Mouse (Mus musculus) macrophage (primary cell): ENCODE data around the gene Smc5. TPM values are rescaled to one million over a fixed set of nuclear protein-coding genes. Genes with fewer than 3 reads are reported as not detected.

Experiments
- H3K27ac ChIP-seq: fragments of 350-480 bp; formaldehyde crosslinking; 2 replicates; pipeline ENCODE4 v1.9.0; 2021
- H3K36me3 ChIP-seq: fragments of 350-480 bp; formaldehyde crosslinking; 2 replicates; pipeline ENCODE4 v1.9.0; 2021; ENCODE audit errors: inconsistent target
- H3K4me3 ChIP-seq: fragments of 350-480 bp; formaldehyde crosslinking; 2 replicates; pipeline ENCODE4 v1.9.0; 2021; ENCODE audit errors: inconsistent target
- H3K79me2 ChIP-seq: fragments of 350-480 bp; formaldehyde crosslinking; 2 replicates; pipeline ENCODE4 v1.9.0; 2021; ENCODE audit errors: inconsistent target
- WGBS: methylation state at CpG from one replicate; pipeline ENCODE4 v1.1.7; 2026; ENCODE audit warnings: inconsistent platforms; ENCODE audit not compliant: missing documents; 5-methylcytosine and 5-hydroxymethylcytosine counted together
- polyA plus RNA-seq: library from polyadenylated mRNA; stranded (reverse); fragments of 250-400 nt; gene quantifications from 3 replicates; pipeline ENCODE4 v1.2.4, GENCODE M21; 2018; ENCODE audit warnings: inconsistent platforms
- total RNA-seq, 78 experiments: library from RNA; depleted of rRNA; stranded (reverse); fragments of 250-400 nt; gene quantifications; 1 replicate in 9 of 78; 2 replicates in 24 of 78; 3 replicates in 43 of 78; 4 replicates in 2 of 78; pipeline ENCODE4 v1.2.4; 2018; ENCODE audit warnings: inconsistent platforms in 56 of 78

Gene Smc5
- total RNA-seq (2018; cell fraction: chromatin; rRNA removed), result 100 to 1,000 TPM; 231 to 321 (median 269) TPM
- 10 to 100 TPM; 16.7 to 27.1 (median 19.5) TPM for total RNA-seq (2018; cell fraction: cytosol; rRNA removed)
- 100 to 1,000 TPM in 24 of 26 experiments, 10 to 100 TPM in 2; 93.6 to 239 (median 131) TPM for total RNA-seq (2018; cell fraction: nucleus; rRNA removed)
- polyA plus RNA-seq, result 17.2 to 23.6 TPM (median 17.6 TPM) in 3 replicates

DNA sequence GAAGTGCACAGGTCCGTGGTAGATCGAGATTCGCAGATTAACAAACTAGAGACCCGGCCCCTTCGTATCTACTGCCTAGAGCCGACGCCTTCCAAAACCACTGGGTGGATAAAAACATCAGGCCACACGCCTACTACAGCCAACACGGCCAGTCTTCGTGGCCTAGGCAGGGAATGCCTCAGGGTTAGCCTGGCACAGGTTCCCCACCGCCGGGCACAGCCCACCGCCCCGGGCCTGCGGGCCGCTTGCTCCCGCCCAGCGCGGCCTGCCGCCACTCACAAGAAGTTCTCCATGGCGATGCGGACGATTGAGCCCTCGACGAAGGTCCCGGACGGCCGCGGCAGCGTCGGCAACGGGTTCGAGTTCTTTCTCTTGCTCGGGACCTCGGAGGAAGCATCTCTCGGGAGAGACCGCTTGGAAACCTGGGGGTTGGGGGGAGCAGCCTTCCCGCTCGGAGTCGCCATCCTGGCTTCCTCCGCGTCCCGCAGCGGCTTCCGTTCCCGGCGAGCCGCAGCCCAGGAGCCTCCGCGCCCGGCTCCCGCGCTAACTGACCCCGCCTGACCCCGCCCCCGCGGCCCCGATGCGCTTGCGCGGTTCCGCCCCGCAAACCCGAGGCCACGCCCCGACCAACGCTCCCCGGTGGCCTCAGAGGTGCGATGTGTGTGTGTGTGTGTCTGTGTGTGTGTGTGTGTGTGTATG, at the start of gene Smc5:
Gene Smc5 (minus strand): TSS at position 543 of the 699 bp plus-strand sequence.
- H3K36me3 ChIP-seq, result peaks cover 3% of the 10 kb centered on the region; the same call in 1 of the 2 replicates
- peak within 1 kb of the TSS; percentile 72 for H3K4me3 ChIP-seq
- H3K79me2 ChIP-seq, result peaks cover 49% of the 10 kb centered on the region
- 0 out of 2 replicates have a peak within 1 kb of the TSS, but pooled peaks have one; percentile 13 for H3K27ac ChIP-seq
- WGBS, result under 1% methylated on average over 64 of the region's 69 CpGs

DNA sequence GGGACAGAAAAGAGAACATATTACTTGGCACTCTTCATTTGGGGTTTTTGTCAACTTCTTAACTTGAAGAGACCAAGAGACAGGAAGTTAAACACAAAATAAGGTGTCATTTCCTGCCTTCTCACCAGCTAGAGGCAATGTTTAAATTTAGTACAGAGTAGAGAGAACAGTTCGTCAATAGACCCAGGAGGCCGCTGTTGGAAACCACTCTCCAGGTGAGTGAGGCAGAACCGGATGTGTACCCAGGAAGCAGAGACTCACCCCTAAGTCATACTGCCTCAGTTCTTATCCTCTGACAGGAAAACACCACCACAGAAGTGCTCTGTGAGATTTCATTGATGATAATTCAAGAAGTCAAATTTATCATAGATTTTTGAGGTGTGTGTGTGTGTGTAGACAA, 49.4 kb upstream of the Smc5 start:
- H3K36me3 ChIP-seq, result no peaks in the 10 kb centered on the region
- H3K79me2 ChIP-seq, result no peaks in the 10 kb centered on the region
- no peak overlapping the region for H3K4me3 ChIP-seq
- 13% methylated on average over 3 of the region's 3 CpGs for WGBS
- no peak overlapping the region for H3K27ac ChIP-seq

DNA sequence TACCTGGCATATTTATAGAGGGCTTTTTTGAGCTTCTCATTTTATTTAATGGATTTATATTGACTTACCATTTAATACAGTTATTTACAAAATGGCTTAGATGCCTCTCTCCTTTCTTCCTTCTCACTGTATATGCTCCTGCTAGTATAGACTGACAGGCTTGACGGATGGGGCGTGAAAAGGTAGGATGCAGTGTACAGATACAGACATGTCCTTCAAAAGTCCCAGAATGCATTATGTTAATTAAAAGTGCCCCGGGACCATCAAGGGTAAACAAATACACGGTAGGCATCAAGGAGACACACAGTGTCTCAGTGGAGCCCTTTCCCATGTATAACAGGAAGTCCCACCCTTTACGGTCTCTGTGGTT, 44.3 kb upstream of the Smc5 start:
- WGBS, result 89% methylated on average over 5 of the region's 5 CpGs
- Histone ChIP-seq H3K79me2 (no peaks in the 10 kb centered on the region), H3K4me3 (no peak overlapping the region), H3K27ac (no peak overlapping the region), H3K36me3 (no peaks in the 10 kb centered on the region)

DNA sequence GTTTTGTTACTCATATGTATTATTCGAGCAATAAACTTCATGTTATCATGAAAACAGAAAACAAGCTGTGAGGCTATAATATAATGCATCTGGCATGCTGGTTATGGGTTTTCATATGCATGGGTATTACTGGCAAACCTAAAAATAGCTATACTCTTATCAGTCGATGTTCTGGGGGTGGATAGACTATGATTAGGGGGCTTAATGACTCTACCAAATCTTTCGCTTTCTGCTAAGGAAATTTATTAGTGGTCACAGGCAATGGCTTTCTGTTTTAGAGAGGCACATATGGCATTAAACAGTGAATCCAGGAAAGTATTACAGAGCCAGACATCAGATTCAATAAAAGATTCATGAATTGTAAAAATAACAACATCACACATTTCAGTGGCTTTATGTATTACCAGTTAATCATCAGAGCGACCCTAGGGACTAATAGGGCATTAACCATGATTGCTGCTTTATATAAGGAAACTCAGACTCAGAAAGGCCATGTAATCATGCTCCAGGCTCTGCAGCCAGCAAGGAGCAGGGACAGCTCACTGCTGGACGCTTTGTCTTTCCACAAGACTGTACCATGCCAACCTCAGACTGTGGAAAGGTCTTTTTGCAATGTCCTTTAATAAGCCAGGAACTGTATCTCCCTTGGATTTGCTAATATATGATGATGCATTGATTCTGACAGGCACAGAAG, 43.7 kb upstream of the Smc5 start:
- no peaks in the 10 kb centered on the region for H3K79me2 ChIP-seq
- no peak overlapping the region for H3K4me3 ChIP-seq
- 80% methylated on average over 5 of the region's 5 CpGs for WGBS
- no peaks in the 10 kb centered on the region for H3K36me3 ChIP-seq
- H3K27ac ChIP-seq, result no peak overlapping the region

DNA sequence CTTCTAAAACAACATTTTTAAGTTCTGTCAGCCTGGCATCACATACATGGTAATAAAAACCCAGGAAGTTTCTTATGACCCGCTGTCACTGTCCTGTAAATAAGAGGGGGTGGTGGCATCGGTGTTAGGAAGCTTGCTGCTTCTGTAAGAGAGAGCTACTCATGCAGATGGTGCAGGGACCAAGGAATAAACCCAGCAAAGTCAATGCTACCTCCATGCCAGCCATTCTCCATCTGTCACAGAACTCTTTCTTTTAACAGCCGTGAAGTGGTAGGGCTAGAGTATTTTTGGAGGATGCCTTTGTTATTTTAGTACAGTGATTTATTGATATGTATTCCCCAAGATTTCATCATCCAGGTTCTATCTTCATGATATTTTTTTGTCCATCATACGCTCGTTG, 43.2 kb upstream of the Smc5 start:
- WGBS, result 94% methylated on average over 5 of the region's 5 CpGs
- no peak overlapping the region for H3K27ac ChIP-seq
- no peak overlapping the region for H3K4me3 ChIP-seq
- no peaks in the 10 kb centered on the region for H3K36me3 ChIP-seq
- H3K79me2 ChIP-seq, result no peaks in the 10 kb centered on the region

DNA sequence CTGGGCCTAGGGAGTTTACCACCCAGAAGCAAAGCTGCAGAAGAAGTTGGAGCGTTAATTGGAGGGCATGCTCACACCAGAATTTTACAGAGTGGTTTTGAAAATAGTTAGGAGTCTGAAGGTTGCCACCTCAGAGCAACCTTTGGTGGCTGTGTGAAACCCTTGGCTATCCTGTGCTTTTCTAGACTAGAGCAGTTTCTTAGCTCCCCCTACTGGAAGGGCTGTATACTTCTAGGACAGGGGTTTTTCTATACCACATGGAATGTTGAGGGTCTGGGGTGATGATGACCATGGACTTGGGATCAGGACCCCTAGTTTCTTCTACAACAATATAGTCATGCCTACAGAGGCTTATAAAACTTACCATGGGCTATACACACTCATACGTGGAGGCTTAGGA, 36.3 kb upstream of the Smc5 start:
- no peak overlapping the region for H3K27ac ChIP-seq
- 97% methylated on average over 2 of the region's 2 CpGs for WGBS

DNA sequence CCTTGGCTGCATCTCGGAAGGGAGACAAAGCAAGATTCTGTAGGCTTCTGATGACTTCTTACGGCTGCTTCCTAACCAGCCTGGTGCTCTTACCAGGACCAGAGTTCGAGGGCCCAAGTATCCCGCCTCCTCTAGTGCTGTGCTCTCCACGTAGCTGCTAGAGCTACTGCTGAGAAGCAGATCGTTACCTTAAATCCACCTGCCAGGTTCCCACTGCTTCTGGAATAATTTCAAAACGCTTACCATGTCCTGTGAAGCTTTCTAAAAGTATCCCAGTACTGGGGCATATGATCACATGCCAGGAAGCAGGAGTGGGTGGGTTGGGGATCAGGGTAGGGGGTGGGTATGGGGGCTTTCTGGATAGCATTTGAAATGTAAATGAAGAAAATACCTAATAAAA, 33.0 kb upstream of the Smc5 start:
- no peaks in the 10 kb centered on the region for H3K79me2 ChIP-seq
- 93% methylated on average over 7 of the region's 7 CpGs for WGBS
- H3K4me3 ChIP-seq, result no peak overlapping the region
- no peaks in the 10 kb centered on the region for H3K36me3 ChIP-seq
- H3K27ac ChIP-seq, result no peak overlapping the region

More for the DNA sequence above, 36.3 kb upstream of the Smc5 start:
- Histone ChIP-seq H3K4me3 (no peak overlapping the region), H3K36me3 (no peaks in the 10 kb centered on the region), H3K79me2 (no peaks in the 10 kb centered on the region)

DNA sequence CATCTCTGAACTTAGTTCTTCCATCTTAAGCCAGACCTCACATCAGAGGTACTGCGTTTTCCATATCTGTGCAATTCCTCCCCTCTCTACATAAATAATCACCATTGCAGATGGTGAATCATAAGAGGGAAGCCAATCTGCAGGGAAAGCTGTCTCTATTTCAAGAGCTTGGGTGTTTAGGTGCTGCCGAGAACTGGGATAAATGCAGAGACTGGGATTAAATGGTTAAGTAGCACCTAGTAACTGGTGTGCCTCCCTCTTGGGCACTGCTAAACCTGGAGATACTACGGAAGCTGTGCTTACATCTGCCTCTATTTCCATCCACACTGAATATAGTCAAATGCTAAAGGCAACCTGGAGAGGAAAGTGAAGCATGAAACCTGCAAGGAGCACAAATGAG, 26.3 kb upstream of the Smc5 start:
- H3K27ac ChIP-seq, result no peak overlapping the region
- no peaks in the 10 kb centered on the region for H3K36me3 ChIP-seq
- WGBS, result 95% methylated on average over 3 of the region's 3 CpGs
- no peak overlapping the region for H3K4me3 ChIP-seq
- no peaks in the 10 kb centered on the region for H3K79me2 ChIP-seq

DNA sequence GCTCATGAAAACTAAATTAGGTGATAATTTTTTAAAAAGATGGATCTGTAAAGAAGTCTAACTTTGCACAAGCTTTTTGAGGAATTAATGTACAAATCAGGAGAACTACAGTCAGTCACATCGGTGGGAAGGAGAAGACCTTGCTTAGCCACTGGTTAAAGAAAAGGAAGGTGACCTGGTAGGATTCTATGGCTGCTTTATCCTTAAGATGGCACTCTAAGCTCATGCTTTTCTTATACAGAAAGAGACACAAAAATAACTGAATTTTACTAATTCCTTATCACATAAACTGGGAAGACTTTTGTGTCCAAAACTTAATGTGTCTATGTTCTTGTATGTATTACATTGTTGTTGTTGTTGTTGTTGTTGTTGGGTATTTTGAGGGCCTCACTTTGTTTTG, 25.2 kb upstream of the Smc5 start:
- WGBS, result 77% methylated on average over 1 of the region's 1 CpGs
- H3K79me2 ChIP-seq, result no peaks in the 10 kb centered on the region
- H3K27ac ChIP-seq, result no peak overlapping the region
- H3K36me3 ChIP-seq, result no peaks in the 10 kb centered on the region
- no peak overlapping the region for H3K4me3 ChIP-seq

DNA sequence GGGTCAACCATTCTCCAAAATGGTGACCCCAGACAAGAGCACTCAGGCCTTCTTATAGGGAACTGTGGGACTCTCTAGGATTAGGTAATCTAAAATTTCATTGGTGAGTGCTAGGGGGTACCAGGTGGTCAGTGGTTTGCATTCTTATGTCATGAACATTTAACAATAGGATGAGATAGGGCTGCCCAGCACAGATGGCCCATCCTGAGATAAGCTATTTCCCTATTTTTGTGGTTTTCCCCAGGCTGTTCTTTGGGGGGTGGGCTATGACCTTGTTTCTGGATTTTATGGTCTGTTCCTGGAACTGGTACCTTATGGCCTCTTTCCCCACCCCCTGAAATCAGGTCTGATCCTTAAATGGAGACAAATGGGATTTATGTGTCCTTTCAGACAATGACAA, 23.5 kb upstream of the Smc5 start:
- Histone ChIP-seq H3K27ac (no peak overlapping the region), H3K36me3 (no peaks in the 10 kb centered on the region), H3K4me3 (no peak overlapping the region), H3K79me2 (no peaks in the 10 kb centered on the region)

DNA sequence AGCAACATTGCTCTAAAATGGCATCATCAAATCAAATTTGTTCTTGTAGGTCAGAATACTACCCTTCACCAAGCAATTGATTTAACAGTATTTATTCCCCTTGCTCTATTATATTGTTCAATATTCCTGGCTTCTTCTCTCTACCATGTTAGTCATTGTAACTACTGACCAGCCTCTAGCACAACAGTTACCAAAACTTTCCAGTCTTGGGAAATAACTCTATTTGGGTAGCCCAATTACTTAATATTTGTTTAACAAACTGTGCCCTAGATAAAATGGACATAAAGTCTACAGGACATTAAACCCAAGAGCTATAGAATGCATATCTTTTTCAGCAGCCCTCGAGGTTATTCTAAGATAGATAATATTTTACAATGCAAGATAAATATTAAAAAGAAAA, 15.6 kb upstream of the Smc5 start:
- Histone ChIP-seq H3K4me3 (no peak overlapping the region), H3K27ac (no peak overlapping the region), H3K79me2 (no peaks in the 10 kb centered on the region), H3K36me3 (no peaks in the 10 kb centered on the region)
- 85% methylated on average over 1 of the region's 1 CpGs for WGBS

DNA sequence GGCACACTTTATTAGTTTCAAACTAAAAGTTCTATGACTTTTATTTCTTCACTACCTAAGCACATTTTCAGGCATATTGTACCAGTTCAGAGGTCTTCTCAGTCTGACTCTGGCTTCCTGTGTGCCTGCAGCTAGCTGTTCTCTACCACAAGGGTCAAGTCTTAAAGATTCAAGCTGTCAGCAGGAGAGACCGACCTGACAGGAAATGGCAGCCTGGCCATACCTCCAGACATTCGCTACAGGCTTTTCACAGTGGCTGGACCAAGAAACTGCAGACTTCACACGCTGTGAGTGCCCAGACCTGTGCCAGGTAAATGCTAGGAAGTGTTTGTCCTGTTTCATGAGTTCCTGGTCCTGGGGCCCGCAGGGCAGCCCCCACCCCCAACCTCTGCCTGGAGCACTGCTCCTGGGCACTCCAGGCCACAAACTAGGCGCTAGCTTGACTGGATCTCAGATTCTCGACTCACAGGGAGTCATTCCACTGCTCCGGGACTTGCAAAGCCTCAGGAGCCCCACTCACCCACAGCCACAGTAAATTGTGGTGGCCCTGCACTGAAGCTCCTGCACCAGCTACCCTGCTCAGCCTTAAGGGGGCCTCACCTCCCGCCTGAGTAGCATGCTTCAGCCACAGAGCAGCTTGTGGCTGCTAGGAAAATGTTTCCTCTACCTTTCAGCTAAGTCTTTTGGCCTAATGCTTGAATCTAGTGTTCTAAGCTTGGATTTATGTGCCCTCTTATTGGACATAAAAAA, 8.4 kb upstream of the Smc5 start:
- Histone ChIP-seq H3K79me2 (no peaks in the 10 kb centered on the region), H3K36me3 (no peaks in the 10 kb centered on the region), H3K4me3 (no peak overlapping the region), H3K27ac (no peak overlapping the region)
- WGBS, result 90% methylated on average over 8 of the region's 8 CpGs

DNA sequence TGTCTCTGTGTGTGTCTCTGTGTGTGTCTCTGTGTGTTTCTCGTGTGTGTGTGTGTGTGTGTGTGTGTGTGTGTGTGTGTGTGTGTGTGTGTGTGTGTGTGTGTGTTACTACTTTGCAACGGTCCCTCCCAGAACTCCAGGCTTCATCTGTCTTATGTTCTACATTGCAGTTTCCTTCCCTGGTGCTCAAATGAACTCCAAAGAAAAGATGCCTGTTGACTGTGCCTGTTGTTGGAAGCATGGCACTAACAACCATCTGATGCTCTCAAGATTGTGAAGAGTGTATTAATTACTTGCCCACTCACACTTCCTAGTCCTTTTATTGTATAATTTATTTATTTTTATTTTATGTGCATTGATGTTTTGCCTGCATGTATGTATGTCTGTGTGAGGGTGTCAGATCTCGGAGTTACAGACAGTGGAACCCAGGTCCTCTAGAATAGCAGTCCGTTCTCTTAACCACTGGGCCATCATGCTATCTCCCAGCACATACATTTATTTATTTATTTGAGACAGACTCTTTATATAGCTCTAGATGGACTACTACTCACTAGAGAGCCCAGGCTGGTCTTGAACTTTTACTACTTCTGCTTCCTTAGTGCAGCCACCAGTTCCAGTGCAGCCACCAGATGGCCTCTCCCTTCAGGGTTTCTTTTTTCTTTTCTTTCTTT, 492 bp upstream of the Smc5 start:
- Histone ChIP-seq H3K4me3 (no peak overlapping the region), H3K36me3 (no peaks in the 10 kb centered on the region), H3K27ac (no peak overlapping the region), H3K79me2 (peaks cover 42% of the 10 kb centered on the region)
- WGBS, result 51% methylated on average over 4 of the region's 4 CpGs

DNA sequence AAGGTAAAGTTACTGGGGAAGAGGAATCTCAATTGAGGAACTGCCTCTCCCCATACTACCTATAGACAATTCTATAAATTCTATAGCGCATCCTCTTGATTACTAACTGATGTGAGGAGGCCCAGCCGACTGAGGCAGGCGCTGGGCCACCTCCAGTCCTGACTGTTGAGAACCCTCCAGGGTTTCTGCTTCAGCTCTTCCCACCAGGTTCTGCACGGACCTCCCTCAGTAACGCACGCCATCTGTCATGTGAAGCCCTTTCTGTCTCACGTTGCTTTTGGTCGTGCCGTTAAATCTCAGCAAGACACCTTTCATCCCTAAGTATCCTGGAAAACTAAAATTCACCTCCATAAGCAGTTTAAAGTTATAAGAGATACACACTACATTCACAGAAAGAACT, 16.9 kb downstream of the Smc5 start:
- WGBS, result 96% methylated on average over 9 of the region's 9 CpGs
- Histone ChIP-seq H3K27ac (no peak overlapping the region), H3K4me3 (no peak overlapping the region), H3K79me2 (no peaks in the 10 kb centered on the region; the same call in 1 of the 2 replicates), H3K36me3 (peaks cover 39% of the 10 kb centered on the region)
